Mouse (Mus musculus) fat pad, adult 2 months (tissue): ENCODE results near the gene Sae1.

Experiments used
- DNase-seq: peaks from one replicate; pipeline ENCODE4 v3.0.0-alpha.2; 2011; ENCODE audit warnings: low read depth, low spot score; ENCODE audit errors: extremely low read depth

The Sae1 gene

DNA sequence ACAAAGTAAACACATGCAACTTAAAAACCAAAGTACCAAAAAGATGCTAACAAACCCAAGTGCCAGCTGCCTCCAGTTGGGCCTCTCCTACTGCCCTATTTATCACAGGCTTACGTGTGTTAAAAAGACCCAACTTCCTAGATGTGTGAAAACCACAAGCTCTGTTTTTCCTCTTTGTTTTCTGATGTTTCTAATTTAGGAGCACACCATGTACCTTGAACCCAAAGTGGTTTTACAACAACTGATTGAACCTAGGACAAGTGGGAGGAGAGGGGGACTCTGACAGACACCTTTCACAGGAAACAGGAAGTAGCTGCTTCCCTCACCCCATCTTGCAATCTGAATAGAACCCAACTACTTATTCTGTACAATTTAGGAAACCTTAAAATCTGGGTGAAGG lies 23.3 kb downstream of the Sae1 start:
- DNase-seq: no peak

DNA sequence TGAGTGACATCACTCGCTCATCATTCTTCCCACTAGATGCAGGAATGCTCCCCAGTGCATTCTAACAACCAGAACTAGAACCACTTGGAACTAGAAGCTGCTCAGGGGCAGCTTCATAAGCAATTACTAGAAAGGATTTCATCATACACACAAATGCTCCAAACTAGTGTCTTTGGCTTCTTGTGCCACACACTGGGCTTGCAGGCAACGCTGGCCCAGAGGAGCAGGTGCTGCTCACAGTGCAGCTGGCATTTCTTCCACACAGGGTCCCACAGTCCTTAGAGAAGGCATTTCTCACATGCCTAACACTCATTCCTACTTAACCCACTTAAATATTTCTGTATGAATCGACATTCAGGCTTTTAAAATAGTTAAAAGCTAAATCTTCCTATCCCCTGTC lies 30.0 kb downstream of the Sae1 start:
- DNase-seq: no peak

DNA sequence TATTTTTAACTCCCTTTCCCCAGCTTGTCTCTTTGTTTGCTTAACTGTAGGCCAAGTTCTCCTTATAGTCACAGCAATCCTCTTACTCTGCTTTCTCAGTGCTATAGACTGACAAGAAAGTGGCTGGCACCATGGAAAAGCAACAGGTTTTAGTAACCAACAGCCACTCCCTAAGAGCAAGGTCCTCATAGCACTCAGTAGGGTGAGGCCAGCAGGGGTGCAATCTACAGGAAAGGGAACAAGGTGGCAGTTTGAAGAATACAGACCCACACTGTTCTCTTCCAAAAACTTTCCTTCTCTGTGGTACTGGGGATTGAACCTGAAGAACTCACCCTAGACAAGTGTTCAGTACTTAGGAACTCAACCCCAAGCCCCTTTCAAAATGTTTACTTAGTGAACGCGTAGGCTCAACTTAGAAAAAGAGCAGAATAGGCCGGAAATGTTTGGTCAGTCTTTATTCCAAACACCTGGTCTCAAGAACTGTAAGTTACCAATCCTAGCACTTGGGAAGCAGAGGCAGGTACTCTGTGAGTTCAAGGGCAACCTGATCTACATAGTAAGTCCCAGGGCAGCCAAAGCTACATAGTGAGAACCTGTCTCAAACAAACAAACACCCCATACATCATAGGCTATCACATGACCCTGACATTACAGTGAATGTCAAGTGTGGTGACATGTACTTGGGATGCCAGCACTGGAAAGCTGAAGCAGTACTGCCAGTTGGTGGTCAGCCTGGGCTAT lies 31.6 kb downstream of the Sae1 start:
- no peak for DNase-seq

DNA sequence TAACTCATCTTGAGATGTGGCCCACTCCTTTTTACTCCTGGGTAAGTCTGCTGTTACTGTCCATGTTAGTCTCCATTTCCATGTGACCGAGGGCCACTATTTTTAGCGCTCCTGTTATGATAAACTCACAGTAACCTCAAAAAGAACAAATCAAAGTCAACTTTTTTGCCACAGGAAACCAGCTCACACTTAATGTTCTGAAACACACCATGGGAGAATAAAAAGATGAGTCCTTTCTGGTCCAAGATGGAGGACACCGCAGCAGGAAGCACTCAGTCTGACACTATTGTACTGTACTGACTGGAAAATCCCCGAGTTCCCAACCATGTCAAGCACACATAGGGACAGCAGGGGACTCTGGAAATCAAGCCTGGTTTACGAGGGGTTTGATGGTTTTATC lies 37.6 kb downstream of the Sae1 start:
- no peak for DNase-seq

DNA sequence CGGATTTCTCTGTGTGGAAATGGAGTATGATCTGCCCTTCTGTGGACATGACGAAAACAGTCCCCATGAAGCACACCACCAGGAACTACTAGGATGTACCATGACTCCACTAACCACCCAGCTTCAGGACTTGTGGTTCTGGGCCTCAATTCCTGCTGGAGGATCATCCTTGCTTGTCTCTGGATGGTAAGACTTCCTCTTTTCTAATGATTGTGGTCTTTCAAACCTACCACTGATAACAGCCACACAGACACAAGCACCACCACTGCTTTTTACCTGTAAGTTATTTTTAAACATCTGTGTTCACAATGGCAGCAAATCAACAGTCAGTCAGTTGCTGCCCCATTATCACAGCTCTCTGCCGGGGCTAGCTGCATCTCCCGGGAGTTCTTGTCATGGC lies 42.3 kb downstream of the Sae1 start:
- no peak for DNase-seq

DNA sequence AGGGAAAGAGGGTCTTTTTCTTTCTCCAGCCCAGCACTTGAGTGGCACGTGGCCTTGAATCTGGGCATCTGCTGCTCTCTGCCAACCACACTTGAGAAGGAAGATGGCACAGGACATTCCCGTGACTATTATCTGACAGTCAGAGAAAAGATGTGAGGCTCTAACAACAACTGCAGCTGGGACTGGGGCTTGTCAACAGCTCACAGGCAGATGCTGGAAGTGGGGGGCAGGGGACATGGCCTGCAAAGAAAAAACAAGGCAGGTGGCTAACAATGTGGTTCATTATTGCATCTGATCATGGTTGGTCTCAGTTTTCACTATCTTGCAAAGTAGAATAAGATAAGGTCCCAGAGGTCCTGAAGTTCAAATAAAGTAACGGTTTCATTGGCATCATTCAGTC lies 43.0 kb downstream of the Sae1 start:
- DNase-seq: no peak

DNA sequence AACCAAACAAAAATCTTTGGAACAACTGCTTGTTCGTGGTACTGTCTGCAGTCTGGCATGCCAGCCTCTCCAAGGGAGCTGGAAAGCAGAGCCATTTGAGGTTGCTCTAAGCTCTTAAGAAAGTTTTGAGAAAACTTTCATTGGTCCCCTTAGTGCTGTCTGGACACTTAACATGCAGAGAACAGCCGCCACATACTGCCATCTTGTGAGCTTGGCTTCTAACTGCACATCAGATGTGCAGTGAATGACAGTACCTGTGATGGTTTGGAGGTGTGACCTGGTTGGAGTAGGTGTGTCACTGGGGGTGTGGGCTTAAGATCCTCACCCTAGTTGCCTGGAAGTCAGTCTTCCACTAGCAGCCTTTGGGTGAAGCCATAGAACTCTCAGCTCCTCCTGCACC lies 49.9 kb downstream of the Sae1 start:
- no peak for DNase-seq

DNA sequence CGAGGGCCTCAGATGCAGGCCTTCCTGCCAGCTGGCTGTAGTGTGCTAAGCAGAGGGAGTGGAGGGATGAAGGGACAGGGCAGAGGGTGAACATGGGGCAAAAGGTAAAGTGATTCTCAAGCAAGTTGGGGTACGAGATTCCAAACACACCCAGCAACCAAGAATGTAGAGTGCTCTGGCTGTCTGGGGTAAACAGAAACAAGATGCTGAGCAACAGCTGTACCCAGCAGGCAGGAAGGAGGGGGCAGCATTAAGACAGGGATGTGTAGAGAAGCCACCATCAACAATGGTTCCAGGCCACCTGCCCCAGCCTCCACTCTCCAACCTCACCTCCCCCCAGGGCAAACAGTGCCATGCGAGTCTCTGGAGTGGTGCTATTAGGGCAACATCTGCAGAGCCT lies 58.5 kb downstream of the Sae1 start:
- DNase-seq: no peak

DNA sequence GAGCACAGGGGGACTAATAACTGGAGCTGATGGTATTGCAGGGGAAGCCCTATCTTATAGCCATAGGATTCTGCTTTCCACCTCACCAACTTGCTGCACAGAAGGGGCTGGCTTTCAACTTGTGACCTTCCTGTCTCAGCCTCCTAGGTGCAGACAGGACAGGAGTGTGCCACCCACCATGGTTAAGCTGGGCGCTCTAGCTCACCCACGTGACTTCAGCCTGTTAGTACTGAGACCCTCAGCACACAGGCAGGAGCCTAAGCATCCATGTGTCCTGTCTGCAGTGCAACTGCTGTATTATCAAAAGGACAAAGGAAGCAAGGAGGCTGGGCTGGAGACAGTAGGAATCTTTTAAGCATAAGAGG lies 61.0 kb downstream of the Sae1 start:
- DNase-seq: no peak

DNA sequence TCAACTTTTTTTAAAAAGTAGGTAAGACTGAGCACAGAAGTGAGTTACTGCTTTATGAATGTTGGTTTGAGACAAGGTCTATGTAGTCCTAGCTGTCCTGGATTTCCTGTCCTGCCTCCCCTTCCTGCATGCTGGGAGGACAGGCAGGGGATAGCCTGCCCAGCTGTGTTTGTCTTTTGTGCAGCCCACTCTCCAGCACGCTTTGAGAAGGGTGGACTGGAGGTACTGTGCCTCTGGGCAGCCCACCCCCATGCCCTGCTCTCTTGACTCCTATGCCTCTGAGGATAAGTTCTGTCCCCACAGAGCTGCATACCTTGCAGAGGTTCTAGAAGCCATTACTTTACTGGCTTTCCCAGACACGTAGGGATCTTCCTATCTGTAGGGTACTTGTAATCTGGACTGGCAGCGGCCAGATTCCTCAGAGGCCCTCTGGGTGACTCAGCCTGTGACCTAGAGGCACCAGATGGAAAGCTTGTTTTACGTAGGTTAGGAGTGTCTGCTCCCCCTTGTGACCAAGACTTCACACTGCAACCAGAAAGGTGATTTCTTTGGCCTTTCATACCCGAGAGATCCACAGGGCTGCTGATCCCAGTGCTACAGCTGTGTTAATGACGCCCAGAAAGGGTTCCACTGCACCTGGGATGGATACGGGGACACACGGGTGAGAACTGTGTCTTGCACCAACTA lies 61.5 kb downstream of the Sae1 start:
- no peak for DNase-seq

DNA sequence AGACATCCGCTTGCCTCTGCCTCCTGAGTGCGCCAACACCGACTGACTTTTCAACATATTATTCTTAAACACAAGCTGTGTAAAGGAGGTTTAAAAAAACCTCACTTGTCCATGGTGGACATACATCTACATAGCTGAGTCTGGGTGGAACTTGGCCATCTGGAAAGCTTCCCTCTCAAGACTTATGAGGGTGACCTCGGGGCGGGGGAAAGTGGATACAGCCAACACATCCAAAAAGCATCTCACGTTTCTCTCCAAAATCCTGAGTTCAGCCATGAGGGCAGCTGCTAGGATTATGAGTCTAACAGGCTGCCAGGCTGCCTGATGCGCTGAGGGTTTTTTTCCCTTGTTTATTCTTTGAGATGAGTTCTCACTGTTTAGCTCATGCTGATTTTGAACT lies 62.9 kb downstream of the Sae1 start:
- DNase-seq: no peak

DNA sequence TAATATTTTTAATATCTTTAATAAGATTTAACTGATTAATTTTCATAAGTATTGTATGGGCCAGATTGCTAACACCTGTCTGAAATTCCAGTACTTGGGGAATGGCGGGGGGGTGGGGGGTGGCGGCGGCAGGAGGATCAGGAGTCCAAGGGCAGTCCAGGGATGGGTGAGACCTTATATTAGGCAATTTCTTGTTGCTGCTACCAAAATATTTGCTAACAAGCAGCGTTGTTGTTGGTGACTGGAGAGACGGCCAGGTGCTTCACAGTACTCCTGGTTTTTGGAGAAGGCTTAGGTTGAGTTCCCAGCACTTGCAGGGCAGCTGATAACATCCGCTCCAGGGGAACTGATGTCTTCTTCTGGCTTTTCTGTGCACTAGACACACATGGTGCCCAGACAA lies 67.1 kb downstream of the Sae1 start:
- no peak for DNase-seq

DNA sequence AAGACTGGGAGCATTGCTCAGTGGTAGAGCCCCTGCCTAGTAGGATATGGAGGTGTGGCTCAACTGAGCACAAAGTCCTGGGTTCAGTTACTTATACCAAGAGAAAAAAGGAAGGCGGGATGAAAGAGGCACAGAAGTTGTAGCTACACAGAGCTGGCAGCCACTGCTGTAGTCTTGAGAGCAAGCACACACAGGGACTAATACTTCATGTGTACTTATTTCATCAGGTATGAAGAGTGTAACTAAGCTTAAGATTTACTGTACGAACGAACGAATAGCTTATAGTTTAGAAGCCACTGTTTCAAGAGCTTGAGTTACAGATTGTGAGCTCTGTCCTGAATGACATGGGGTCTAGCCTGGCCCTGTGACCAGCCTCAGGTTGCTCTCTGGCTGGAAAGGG lies 68.4 kb downstream of the Sae1 start:
- no peak for DNase-seq

DNA sequence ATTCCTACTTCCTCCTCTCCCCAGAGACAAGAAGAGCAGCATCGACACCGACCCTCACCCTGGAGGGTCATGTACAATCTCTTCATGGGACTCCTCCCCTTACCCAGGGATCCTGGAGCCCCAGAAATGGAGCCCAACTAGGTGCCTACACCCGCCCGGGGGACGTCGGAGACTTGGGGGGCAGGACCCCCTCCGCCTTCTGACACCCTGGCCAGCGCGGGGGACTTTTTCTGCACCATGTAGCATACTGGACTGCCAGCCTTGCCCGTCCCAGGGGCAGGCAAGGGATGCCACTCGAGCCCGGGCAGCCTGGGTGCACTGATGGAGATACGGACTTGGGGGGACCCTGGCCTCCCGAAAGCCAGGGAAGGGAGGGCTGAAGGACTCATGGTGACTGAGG lies 70.5 kb downstream of the Sae1 start:
- no peak for DNase-seq

DNA sequence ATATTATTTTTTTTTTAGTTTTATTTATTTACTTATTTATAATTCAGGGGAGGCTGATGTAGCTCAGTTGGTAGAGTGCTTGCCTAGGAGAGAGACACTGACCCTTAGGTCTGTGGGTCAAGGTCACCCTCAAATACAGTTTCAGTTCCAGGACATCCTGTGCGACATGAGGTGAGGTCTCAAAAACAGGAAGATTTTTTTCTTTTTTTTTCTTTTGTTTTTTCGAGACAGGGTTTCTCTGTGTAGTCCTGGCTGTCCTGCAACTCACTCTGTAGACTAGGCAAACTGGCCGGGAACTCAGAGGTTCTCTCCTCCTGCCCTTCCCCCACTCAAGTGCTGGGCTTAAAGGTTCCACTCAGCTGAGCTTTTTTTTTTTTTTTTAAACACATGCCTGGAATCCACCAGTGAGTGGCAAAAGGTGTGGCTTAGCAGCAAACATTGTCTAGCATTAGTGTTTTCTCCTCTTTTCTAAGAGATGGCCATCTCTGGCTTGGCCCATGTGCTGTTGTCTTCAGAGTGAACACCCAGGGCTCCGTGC lies 72.3 kb downstream of the Sae1 start:
- DNase-seq: no peak

DNA sequence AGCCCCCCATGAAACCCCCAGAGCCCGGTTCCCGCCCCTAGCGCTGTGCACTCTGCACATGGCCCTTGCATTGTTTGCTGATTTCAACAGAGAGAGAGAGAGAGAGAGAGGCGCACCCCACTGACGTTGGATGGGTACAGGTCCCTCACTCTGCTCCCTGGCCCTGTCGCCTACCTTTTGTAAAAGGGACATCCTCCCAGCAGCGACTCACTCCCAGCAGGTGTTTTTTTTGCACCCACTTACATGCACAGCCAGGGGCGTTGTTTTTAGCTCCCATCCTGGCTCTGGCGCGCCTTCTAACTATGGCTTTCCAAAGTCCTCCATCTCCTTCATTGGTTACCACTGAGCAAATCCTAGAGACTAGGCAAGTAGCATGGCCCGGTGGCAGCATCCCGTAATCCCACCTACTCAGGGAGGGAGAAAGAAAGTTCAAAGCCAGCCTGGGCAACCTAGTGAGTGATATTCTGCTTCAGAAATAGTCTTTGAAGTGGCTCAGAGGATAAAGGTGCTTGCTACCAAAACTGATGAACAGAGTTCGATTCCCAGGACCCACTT lies 73.3 kb downstream of the Sae1 start:
- no peak for DNase-seq

DNA sequence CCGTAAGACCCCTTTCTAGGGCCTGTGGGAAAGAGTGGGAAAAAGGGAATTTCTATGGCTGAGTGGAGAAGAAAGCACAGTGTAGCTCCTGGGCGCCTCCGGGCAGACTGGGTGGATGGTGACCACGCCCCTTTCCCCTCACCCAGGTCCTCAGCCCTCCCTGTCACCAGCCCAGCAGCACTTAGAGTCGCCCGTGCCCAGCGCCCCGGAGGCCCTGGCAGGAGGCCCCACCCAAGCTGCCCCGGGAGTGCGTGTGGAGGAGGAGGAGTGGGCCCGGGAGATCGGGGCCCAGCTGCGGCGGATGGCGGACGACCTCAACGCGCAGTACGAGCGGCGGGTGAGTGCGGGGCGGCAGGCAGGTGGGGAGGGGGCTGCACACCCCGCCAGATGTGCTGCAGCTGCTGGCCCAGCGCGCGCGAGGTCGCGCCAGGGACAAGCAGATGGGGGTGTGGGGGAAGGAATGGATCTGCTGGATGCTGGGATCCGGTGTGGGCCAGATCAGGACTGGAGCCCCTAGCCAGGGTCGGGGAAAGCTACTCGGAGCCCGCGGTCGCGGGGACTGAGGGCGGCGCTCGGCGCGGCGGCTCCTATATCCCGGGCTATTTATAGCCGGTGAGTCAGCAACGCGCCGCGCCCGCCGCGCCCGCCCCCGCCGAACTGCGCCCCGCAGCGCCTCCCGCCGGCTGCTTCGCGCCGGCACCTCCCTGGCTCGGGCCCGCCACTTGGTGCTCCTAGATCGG lies 74.0 kb downstream of the Sae1 start:
- DNase-seq: no peak

DNA sequence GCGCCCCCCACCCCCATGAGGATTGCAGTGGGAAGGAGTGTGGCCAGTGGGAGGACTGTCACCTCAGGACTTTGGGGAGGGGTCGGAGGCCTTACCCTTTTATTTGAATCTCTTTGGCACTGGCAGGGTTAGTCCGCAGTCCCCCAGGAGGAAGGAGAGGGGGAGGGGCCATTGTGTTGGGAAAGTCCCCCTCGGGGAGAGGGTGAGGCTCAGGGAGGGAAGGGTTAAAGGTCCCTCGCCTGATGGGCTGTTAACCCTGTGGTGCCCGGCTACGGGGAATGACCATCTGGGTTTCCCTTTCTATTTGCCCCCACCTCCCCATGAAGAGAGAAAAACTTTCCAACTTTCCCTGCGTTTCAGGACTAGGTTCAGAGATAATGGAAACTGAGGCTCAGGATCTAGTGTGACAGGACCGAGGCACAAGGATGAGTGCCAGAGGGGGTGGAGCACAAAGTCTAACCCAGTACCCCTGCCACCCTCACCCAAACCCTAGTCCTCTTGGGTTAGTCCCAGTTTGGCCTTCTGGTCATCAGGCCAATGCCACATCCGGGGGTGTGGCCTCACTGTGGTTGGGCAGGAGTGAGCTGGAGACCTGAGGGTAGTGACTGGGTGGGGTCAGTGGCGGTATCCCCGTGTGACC lies 74.8 kb downstream of the Sae1 start:
- no peak for DNase-seq

DNA sequence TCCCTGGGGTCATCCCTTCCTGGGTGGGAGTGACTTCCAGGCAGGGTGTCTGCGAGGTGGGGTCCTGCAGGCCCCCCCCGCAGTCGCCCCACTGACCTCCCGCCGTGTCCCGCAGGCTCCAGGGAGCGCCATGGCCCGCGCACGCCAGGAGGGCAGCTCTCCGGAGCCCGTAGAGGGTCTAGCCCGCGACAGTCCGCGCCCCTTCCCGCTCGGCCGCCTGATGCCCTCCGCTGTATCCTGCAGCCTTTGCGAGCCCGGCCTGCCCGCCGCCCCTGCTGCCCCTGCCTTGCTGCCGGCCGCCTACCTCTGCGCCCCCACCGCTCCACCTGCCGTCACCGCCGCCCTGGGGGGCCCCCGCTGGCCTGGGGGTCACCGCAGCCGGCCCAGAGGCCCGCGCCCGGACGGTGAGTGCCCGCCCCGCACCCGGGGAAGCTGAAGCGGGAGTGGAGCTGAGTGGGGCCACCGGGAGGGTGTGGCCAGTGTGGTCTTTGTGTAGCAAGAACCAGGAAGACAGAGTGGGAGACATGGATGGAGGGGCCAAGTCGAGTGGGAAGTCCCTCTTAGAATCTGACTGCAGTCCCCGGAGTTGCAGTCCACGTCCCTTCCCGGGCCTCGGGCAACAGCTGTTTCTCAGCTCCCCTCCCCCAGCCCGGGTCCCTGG lies 75.5 kb downstream of the Sae1 start:
- no peak for DNase-seq

DNA sequence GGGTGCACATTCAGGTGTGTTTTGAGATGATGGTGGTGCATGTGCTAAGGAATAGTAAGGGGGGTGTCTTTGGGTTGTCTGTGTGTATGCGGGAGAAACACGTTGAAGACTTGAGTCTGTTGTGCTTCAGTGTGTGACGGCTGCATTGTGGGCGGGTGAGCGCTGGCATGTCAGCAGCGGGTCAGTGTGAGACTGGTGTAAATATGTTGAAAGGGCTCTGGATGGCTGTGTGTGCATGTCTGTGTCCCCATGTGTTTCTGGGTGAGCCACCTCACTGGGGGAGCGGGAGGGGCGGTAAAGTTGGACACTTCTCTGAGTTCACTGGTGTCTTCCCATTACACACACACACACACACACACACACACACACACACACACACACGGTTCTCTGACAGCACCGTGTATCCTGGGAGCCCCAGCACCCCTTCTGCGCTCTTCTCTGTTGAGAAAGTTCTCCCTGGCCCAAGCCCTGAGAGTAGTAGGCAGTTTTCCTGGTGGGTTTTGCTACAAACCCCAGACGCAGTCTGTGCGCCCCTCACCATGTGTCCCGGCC lies 76.1 kb downstream of the Sae1 start:
- DNase-seq: no peak
